Mouse (Mus musculus): ENCODE measurements around the gene Cap2.

GRCm38 (mm10) chr13:46587717-46588289, 86.2 kb downstream of the Cap2 start:
- TF ChIP-seq POLR2A (IDR thresholded peaks at IDR 0.05; ENCODE audit: low read depth, low read length): no peak
- no peak for TF ChIP-seq CTCF (IDR thresholded peaks at IDR 0.05; ENCODE audit: extremely low read depth, insufficient read length, insufficient replicate concordance, low read depth, low read length)

Measured in small intestine, adult 2 months (tissue).